Mouse (Mus musculus): ENCODE measurements around the gene Nek6. TPM values are rescaled to one million over a fixed set of nuclear protein-coding genes. Genes with fewer than 3 reads are reported as not detected.

The Nek6 gene
- total RNA-seq, 2 experiments from 2014 or later, result 0.42 to 1.2 TPM

- ATAC-seq (replicated peaks; ENCODE audit: low FRiP score, poor library complexity, severe bottlenecking), result no peak
These were observed 23.6 kb downstream of the Nek6 start for GRCm38 (mm10) chr2:38535051-38535450.

- no peak for ATAC-seq (replicated peaks; ENCODE audit: low FRiP score, poor library complexity, severe bottlenecking)
These were observed 24.2 kb downstream of the Nek6 start for GRCm38 (mm10) chr2:38535521-38536220.

GRCm38 (mm10) chr2:38536331-38536731 is 24.9 kb downstream of the Nek6 start:
- no peak for ATAC-seq (replicated peaks; ENCODE audit: low FRiP score, poor library complexity, severe bottlenecking)

GRCm38 (mm10) chr2:38539677-38540076 is 28.2 kb downstream of the Nek6 start:
- ATAC-seq (replicated peaks; ENCODE audit: low FRiP score, poor library complexity, severe bottlenecking), result no peak

- no peak for ATAC-seq (replicated peaks; ENCODE audit: low FRiP score, poor library complexity, severe bottlenecking)
These were observed 29.2 kb downstream of the Nek6 start for GRCm38 (mm10) chr2:38540666-38541065.

GRCm38 (mm10) chr2:38541101-38541500 is 29.7 kb downstream of the Nek6 start:
- ATAC-seq (replicated peaks; ENCODE audit: low FRiP score, poor library complexity, severe bottlenecking), result no peak

GRCm38 (mm10) chr2:38541570-38541969 is 30.1 kb downstream of the Nek6 start:
- no peak for ATAC-seq (replicated peaks; ENCODE audit: low FRiP score, poor library complexity, severe bottlenecking)

GRCm38 (mm10) chr2:38542366-38542765 is 30.9 kb downstream of the Nek6 start:
- ATAC-seq (replicated peaks; ENCODE audit: low FRiP score, poor library complexity, severe bottlenecking), result no peak

- ATAC-seq (replicated peaks; ENCODE audit: low FRiP score, poor library complexity, severe bottlenecking), result no peak
These were observed 31.7 kb downstream of the Nek6 start for GRCm38 (mm10) chr2:38543158-38543557.

- no peak for ATAC-seq (replicated peaks; ENCODE audit: low FRiP score, poor library complexity, severe bottlenecking)
These were observed 32.9 kb downstream of the Nek6 start for GRCm38 (mm10) chr2:38544341-38544740.

- ATAC-seq (replicated peaks; ENCODE audit: low FRiP score, poor library complexity, severe bottlenecking), result no peak
These were observed 33.5 kb downstream of the Nek6 start for GRCm38 (mm10) chr2:38544982-38545381.

GRCm38 (mm10) chr2:38545706-38546105 is 34.3 kb downstream of the Nek6 start:
- ATAC-seq (replicated peaks; ENCODE audit: low FRiP score, poor library complexity, severe bottlenecking), result no peak

- ATAC-seq (replicated peaks; ENCODE audit: low FRiP score, poor library complexity, severe bottlenecking), result no peak
These were observed 34.8 kb downstream of the Nek6 start for GRCm38 (mm10) chr2:38546222-38546621.

GRCm38 (mm10) chr2:38546748-38547147 is 35.3 kb downstream of the Nek6 start:
- ATAC-seq (replicated peaks; ENCODE audit: low FRiP score, poor library complexity, severe bottlenecking), result no peak

- ATAC-seq (replicated peaks; ENCODE audit: low FRiP score, poor library complexity, severe bottlenecking), result no peak
These were observed 36.5 kb downstream of the Nek6 start for GRCm38 (mm10) chr2:38547793-38548517.

- no peak for ATAC-seq (replicated peaks; ENCODE audit: low FRiP score, poor library complexity, severe bottlenecking)
These were observed 40.6 kb downstream of the Nek6 start for GRCm38 (mm10) chr2:38552004-38552443.

GRCm38 (mm10) chr2:38554226-38554995 is 43.0 kb downstream of the Nek6 start:
- no peak for ATAC-seq (replicated peaks; ENCODE audit: low FRiP score, poor library complexity, severe bottlenecking)

- ATAC-seq (replicated peaks; ENCODE audit: low FRiP score, poor library complexity, severe bottlenecking), result no peak
These were observed 44.2 kb downstream of the Nek6 start for GRCm38 (mm10) chr2:38555659-38556058.

- no peak for ATAC-seq (replicated peaks; ENCODE audit: low FRiP score, poor library complexity, severe bottlenecking)
These were observed 45.3 kb downstream of the Nek6 start for GRCm38 (mm10) chr2:38556721-38557120.
